Mouse (Mus musculus): ENCODE results near the gene Rfx4.
A peak's percentile ranks its signal among the peaks of the same experiment; 100 is the strongest.

Gene Rfx4

GRCm38 (mm10) chr10:84758483-84759431 lies 2.9 kb downstream of the Rfx4 start:
- DNase-seq (ENCODE audit: low spot score in 2 of 2) = no peak

DNA sequence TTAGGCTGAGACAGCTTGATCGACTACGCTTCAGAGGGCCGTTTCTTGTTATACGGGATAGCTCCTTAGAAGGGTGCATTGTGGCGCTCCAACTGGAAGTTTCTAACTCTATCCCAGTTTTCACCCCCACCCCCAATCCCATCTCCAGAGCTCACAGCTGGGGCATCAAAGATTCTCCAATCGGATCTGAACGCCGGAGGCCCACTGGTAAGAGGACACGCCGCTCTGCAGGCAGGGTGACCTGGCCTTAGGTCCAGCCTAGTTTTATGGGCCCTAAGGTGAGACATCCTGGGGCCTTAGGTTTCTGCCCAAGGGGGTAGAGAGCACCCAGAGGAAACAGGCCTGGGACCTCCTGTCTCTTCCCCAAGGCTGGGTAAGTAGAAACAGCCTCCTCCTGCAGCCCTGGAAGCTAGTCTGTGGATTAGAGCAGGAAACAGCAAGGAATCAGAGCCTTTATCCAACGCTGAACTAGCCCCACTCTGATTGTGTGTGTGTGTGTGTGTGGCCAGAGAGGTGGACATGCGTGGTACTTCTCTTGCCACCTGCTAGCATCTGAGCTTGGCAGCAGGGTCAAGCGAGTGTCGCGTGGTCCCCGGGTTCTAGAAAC lies 3.8 kb downstream of the Rfx4 start:
- DNase-seq (ENCODE audit: low spot score in 2 of 2) = no peak

GRCm38 (mm10) chr10:84760118-84761111 lies 4.6 kb downstream of the Rfx4 start:
- no peak for DNase-seq (ENCODE audit: low spot score in 2 of 2)

- no peak for DNase-seq (ENCODE audit: low spot score in 2 of 2)
These were observed 12.9 kb downstream of the Rfx4 start for GRCm38 (mm10) chr10:84768766-84769165.

DNA sequence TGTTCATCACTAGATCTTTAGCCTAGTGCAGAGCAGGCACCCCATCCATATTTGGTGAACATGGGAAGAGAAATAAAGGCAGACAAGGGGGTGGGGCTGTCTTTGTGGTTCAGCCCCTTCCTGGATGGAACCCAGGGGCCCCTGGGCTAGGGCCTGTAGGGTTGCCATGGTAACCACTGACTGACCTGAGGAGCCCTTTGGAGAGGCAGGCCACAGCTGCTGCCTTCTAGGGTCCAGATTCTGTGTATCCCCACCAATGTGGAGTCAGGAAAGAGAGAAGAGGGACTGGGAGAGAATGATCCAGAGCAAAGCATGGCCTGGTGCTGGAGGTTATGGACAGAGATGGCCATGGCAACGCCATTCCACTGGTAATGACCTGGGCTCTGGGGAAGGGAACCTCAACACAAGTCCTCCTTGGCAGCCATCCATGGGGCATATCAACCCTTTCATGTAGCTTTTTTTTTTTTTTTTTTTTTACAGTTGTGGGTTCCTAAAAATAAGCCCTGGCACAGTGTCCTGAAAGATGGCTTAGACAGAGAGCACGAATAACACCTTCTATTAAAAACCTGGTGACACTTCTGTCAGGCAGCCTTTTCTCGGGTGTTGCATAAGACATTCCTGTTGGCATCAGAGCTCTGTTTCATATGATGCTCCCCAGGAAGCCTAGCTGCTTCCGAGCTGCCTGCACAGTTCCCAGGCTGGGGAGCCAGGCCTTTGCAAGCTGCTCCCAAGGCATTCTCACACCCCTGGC lies 16.7 kb downstream of the Rfx4 start:
- no peak for DNase-seq (ENCODE audit: low spot score in 2 of 2)

GRCm38 (mm10) chr10:84773889-84774288 lies 18.0 kb downstream of the Rfx4 start:
- no peak for DNase-seq (ENCODE audit: low spot score in 2 of 2)

DNA sequence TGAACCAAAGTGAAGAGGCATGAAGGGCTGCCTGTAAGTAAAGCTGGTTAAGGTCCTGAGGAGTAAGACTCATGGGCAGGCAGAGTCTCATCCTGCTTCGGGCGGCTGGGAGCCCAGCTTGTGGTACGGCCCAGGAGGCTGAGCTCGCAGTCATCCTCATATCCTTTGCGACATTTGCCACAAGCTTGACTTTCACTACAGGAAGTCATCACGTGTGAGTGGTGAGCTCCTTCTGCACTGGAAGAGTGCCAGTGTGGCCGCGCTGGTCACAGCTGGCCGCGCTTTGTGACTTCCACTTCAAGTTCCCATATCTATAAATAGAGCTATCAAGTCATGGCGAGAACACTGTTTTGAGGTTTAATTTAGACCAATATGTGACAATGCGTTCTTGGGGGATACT lies 18.7 kb downstream of the Rfx4 start:
- DNase-seq (ENCODE audit: low spot score in 2 of 2) = peak in 1 of 2 experiments; percentile 37

- no peak for DNase-seq (ENCODE audit: low spot score in 2 of 2)
These were observed 21.2 kb downstream of the Rfx4 start for GRCm38 (mm10) chr10:84777109-84777508.

DNA sequence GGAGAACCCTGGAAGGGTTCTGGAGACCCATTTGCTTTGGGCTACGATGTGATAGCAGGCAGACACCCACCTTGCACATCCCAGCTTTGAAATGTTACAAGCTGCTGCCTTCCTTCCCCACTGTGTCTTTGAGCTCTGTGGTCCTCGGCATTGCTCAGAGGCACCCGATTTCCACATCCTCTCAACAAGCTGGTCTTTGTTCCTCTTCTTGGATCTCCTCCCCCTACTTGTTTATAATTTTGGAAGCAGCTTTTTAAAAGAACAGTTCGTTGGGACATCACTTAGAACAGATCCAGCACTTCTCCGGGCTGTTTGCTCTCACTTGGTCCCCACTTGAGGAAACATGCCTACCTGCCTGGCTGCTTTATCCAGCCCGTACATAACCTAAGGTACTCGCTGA lies 22.1 kb downstream of the Rfx4 start:
- DNase-seq (ENCODE audit: low spot score in 2 of 2) = no peak

DNA sequence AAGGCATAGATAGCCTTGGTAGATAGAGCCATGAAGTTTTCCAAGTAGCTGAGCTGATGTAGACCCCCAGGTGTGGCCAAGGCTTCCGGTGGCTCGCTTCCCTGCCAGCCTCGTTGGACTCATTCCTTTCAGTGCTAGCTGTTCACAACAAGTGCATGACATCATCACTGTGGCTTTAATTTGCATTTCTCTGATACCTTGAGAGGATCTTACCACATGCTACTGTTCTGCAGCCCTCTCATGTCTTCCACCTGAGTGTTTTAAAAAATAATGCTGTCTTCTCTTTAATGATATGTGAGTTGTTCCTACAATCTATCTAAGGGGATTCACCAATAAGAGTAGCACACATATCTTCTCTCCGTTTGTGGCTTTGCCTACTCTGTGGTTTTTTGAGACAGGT lies 25.0 kb downstream of the Rfx4 start:
- no peak for DNase-seq (ENCODE audit: low spot score in 2 of 2)

- no peak for DNase-seq (ENCODE audit: low spot score in 2 of 2)
These were observed 29.5 kb downstream of the Rfx4 start for GRCm38 (mm10) chr10:84785339-84785738.

GRCm38 (mm10) chr10:84790323-84790722 lies 34.5 kb downstream of the Rfx4 start:
- DNase-seq (ENCODE audit: low spot score in 2 of 2) = no peak

GRCm38 (mm10) chr10:84791181-84791580 lies 35.3 kb downstream of the Rfx4 start:
- no peak for DNase-seq (ENCODE audit: low spot score in 2 of 2)

DNA sequence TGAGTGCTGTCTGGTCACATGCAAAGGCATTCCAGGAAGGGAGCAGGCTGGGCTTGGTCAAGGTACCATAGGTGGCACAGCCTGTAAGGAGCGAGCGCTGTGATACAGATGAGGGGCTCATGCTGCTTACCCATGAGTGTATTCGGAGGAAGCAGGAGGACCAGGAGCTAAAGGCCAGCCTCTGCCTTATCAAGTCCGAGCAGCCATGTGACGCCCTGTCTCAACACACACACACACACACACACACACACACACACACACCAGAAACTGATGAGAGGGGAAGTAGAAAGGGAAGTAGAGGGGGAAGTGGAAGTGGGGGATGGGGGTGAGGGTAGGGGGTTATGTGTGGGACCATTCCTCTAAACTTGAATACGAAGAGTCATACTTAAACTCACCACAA lies 45.7 kb downstream of the Rfx4 start:
- DNase-seq (ENCODE audit: low spot score in 2 of 2) = no peak

DNA sequence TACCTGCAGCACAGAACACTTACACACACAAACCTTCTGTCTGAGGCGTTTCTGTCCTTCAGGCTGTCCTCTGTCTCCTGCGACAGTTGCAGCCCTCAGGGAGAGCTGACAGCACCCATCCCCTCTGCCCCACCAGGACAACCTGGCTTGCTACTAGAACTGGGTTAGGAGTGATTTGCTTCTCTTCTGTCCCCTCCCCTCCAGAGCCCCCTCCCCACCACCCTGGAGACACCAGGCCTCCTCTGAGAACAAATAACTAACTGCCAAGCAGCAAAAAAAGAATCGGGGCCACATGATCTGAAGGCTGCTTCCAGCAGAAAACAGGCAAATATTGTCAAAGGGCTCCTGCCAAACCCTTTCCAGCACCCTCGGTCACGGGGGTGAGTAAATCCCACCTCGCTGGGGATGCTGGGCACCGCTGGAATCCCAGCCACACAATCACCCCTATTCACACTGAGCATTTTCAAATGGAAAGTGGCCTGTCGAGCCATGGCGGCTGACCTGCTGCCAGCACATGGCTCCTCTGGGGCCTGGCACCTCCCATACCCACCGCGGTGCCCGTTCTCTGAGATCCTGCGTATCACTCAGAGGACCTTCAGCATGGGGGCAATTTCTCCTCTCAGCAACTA lies 47.5 kb downstream of the Rfx4 start:
- no peak for DNase-seq (ENCODE audit: low spot score in 2 of 2)

- no peak for DNase-seq (ENCODE audit: low spot score in 2 of 2)
These were observed 49.7 kb downstream of the Rfx4 start for GRCm38 (mm10) chr10:84805576-84805975.

- no peak for DNase-seq (ENCODE audit: low spot score in 2 of 2)
These were observed 51.3 kb downstream of the Rfx4 start for GRCm38 (mm10) chr10:84807206-84807605.

GRCm38 (mm10) chr10:84810030-84810849 lies 54.4 kb downstream of the Rfx4 start:
- DNase-seq (ENCODE audit: low spot score in 2 of 2) = peak in 1 of 2 experiments; percentile 55

- peak in 1 of 2 experiments; percentile 35 for DNase-seq (ENCODE audit: low spot score in 2 of 2)
These were observed 55.5 kb downstream of the Rfx4 start for GRCm38 (mm10) chr10:84811171-84811912.

Measured in urinary bladder, postnatal 36 days (tissue).